Comparison of ENCODE assay signal across 17 mouse cellular contexts in genomic region chrX:7444583-7444982, GRCm38 (mm10).
A peak's percentile ranks its signal among the peaks of the same experiment; 100 is the strongest.
DNase-seq lines count a peak whose midpoint lies in the region; ATAC-seq and TF ChIP-seq lines count a peak whose summit lies in the region.
"Had no signal": no experiment of that assay in that cellular context is flagged by ENCODE, and none has a peak within 500 bp of the region (broad histone marks: within the 10 kb centered on the region; RNA-seq: fewer than 3 reads in every experiment).

No protein-coding gene starts in this region.

- TF ChIP-seq CTCF in intestine, postnatal 0 days (IDR thresholded peaks at IDR 0.05; ENCODE audit: low read depth): no peak

- no peaks in the 10 kb centered on the region for H3K9me3 ChIP-seq in intestine, embryonic 14.5 days (ENCODE audit: control insufficient read depth, low read length)
- H3K9me3 ChIP-seq in intestine, postnatal 0 days (ENCODE audit: control insufficient read depth): no peaks in the 10 kb centered on the region
- no peaks in the 10 kb centered on the region for H3K9me3 ChIP-seq in lung, embryonic 15.5 days
- H3K9me3 ChIP-seq in neural tube, embryonic 11.5 days (ENCODE audit: control insufficient read depth, low read length): no peaks in the 10 kb centered on the region
- H3K9me3 ChIP-seq: forebrain, embryonic 10.5 days; G1E; midbrain, embryonic 13.5 days had no signal

- 35% methylated on average over 6 of the region's 6 CpGs for WGBS in intestine, embryonic 14.5 days
- WGBS in intestine, postnatal 0 days: 44% methylated on average over 6 of the region's 6 CpGs
- 47% methylated on average over 6 of the region's 6 CpGs for WGBS in lung, embryonic 15.5 days
- 39% methylated on average over 6 of the region's 6 CpGs for WGBS in neural tube, embryonic 11.5 days

- H3K4me3 ChIP-seq in intestine, embryonic 14.5 days (ENCODE audit: low read depth, low read length): no peak overlapping the region
- H3K4me3 ChIP-seq in intestine, postnatal 0 days (ENCODE audit: low read depth, low read length): no peak overlapping the region
- H3K4me3 ChIP-seq in lung, embryonic 15.5 days: no peak overlapping the region
- no peak overlapping the region for H3K4me3 ChIP-seq in neural tube, embryonic 11.5 days (ENCODE audit: low read depth, low read length)
- H3K4me3 ChIP-seq: forebrain, embryonic 10.5 days; midbrain, embryonic 13.5 days had no signal

- H3K9ac ChIP-seq in intestine, embryonic 14.5 days (ENCODE audit: low read length): no peak overlapping the region
- no peak overlapping the region for H3K9ac ChIP-seq in intestine, postnatal 0 days (ENCODE audit: low read depth, low read length)
- no peak overlapping the region for H3K9ac ChIP-seq in lung, embryonic 15.5 days
- no peak overlapping the region for H3K9ac ChIP-seq in neural tube, embryonic 11.5 days (ENCODE audit: low read length)
- H3K9ac ChIP-seq: midbrain, embryonic 13.5 days had no signal

- no peaks in the 10 kb centered on the region for H3K4me1 ChIP-seq in intestine, embryonic 14.5 days (replicated peaks; ENCODE audit: control insufficient read depth, insufficient read depth, low read length)
- no peaks in the 10 kb centered on the region for H3K4me1 ChIP-seq in intestine, postnatal 0 days (replicated peaks; ENCODE audit: control insufficient read depth, insufficient read depth, low read length)
- no peaks in the 10 kb centered on the region for H3K4me1 ChIP-seq in lung, embryonic 15.5 days
- no peaks in the 10 kb centered on the region for H3K4me1 ChIP-seq in neural tube, embryonic 11.5 days (ENCODE audit: control insufficient read depth, insufficient read depth, low read length)
- H3K4me1 ChIP-seq: midbrain, embryonic 13.5 days had no signal

- peak overlapping the region; percentile 23; the same call in 1 of the 2 replicates for H3K27ac ChIP-seq in intestine, embryonic 14.5 days (ENCODE audit: low read depth)
- no peak overlapping the region for H3K27ac ChIP-seq in intestine, postnatal 0 days (ENCODE audit: low read depth, low read length)
- peak overlapping the region; percentile 37; the same call in 1 of the 2 replicates for H3K27ac ChIP-seq in lung, embryonic 15.5 days
- H3K27ac ChIP-seq in neural tube, embryonic 11.5 days (ENCODE audit: low read depth, low read length): no peak overlapping the region
- H3K27ac ChIP-seq: forebrain, embryonic 10.5 days; hindbrain, postnatal 0 days; midbrain, embryonic 13.5 days had no signal

- no peak for ATAC-seq in intestine, embryonic 14.5 days (replicated peaks; ENCODE audit: low FRiP score, low TSS enrichment, low read depth)
- ATAC-seq in intestine, postnatal 0 days: no peak
- ATAC-seq in lung, embryonic 15.5 days (ENCODE audit: borderline replicate concordance, extremely low read depth, low FRiP score, low TSS enrichment): no peak
- ATAC-seq in neural tube, embryonic 11.5 days (ENCODE audit: insufficient read depth, low FRiP score, low TSS enrichment): no peak
- ATAC-seq: hindbrain, postnatal 0 days; midbrain, embryonic 13.5 days had no signal

- no peaks in the 10 kb centered on the region for H3K36me3 ChIP-seq in intestine, embryonic 14.5 days (ENCODE audit: control insufficient read depth, insufficient read depth, low read length)
- H3K36me3 ChIP-seq in intestine, postnatal 0 days (ENCODE audit: control insufficient read depth, insufficient read depth): no peaks in the 10 kb centered on the region
- H3K36me3 ChIP-seq in lung, embryonic 15.5 days: no peaks in the 10 kb centered on the region
- no peaks in the 10 kb centered on the region for H3K36me3 ChIP-seq in neural tube, embryonic 11.5 days (ENCODE audit: control insufficient read depth, insufficient read depth, low read length)
- H3K36me3 ChIP-seq: forebrain, embryonic 10.5 days; G1E; midbrain, embryonic 13.5 days had no signal

- no peak overlapping the region for H3K4me2 ChIP-seq in intestine, embryonic 14.5 days (ENCODE audit: low read length)
- no peak overlapping the region for H3K4me2 ChIP-seq in intestine, postnatal 0 days (replicated peaks; ENCODE audit: low read depth)
- no peak overlapping the region for H3K4me2 ChIP-seq in lung, embryonic 15.5 days
- no peak overlapping the region for H3K4me2 ChIP-seq in neural tube, embryonic 11.5 days (ENCODE audit: low read depth)
- H3K4me2 ChIP-seq: midbrain, embryonic 13.5 days had no signal

- no peaks in the 10 kb centered on the region for H3K27me3 ChIP-seq in intestine, embryonic 14.5 days (replicated peaks; ENCODE audit: control insufficient read depth, insufficient read depth, low read length)
- H3K27me3 ChIP-seq in intestine, postnatal 0 days (replicated peaks; ENCODE audit: control insufficient read depth, insufficient read depth, low read length): no peaks in the 10 kb centered on the region
- H3K27me3 ChIP-seq in lung, embryonic 15.5 days: no peaks in the 10 kb centered on the region
- H3K27me3 ChIP-seq in neural tube, embryonic 11.5 days (ENCODE audit: control insufficient read depth, insufficient read depth, low read length): no peaks in the 10 kb centered on the region
- H3K27me3 ChIP-seq: midbrain, embryonic 13.5 days had no signal

- peak; percentile 34 for DNase-seq in heart, adult 11 months
- DNase-seq in heart, adult 9 months (ENCODE audit: low spot score in 2 of 2): no peak
- DNase-seq in intestine, embryonic 14.5 days (ENCODE audit: low spot score): no peak
- no peak for DNase-seq in lung, adult 18-20 months
- peak; percentile 10 for DNase-seq in neural tube, embryonic 11.5 days (ENCODE audit: low spot score)
- DNase-seq in layer of hippocampus, adult 8-10 months (ENCODE audit: low spot score in 2 of 2): no peak
- DNase-seq: cerebellum, postnatal 10 days; heart, postnatal 36 days; left cerebral cortex, postnatal 4 days; lung, postnatal 14 days; right cerebral cortex, postnatal 25 days had no signal

Comparison
In these comparisons a context has a peak if more than half of its experiments do, and no peak if none do; other contexts are left out.
1. DNase-seq: peak in heart, adult 11 months (single experiment) and neural tube, embryonic 11.5 days (single experiment); none in heart, adult 9 months (0 of 2), intestine, embryonic 14.5 days (single experiment), lung, adult 18-20 months (0 of 2) and layer of hippocampus, adult 8-10 months (0 of 2).
2. H3K27ac ChIP-seq: peak in intestine, embryonic 14.5 days (single experiment) and lung, embryonic 15.5 days (single experiment); none in intestine, postnatal 0 days (single experiment) and neural tube, embryonic 11.5 days (single experiment).